Mouse (Mus musculus) kidney, postnatal 0 days (tissue): ENCODE results near the gene Sit1. TPM values are rescaled to one million over a fixed set of nuclear protein-coding genes. Genes with fewer than 3 reads are reported as not detected.

Experiments used
- ATAC-seq: fragments of 200-750 bp; cut with Nextera tagmentation; replicated peaks from 2 replicates; pipeline ENCODE4 v1.8.0; 2017; ENCODE audit warnings: low read depth, moderate number of reproducible peaks, moderate TSS enrichment, moderate library complexity; ENCODE audit not compliant: low FRiP score
- DNase-seq: peaks from one replicate; pipeline ENCODE4 v3.0.0-alpha.2; 2016; ENCODE audit warnings: low spot score
- H3K27ac ChIP-seq: fragments of 300-500 bp; sonication (generic); 2 replicates; pipeline ENCODE4 v1.5.1; 2014; ENCODE audit warnings: mild to moderate bottlenecking
- H3K27me3 ChIP-seq: fragments of 300-500 bp; sonication (generic); 2 replicates; pipeline ENCODE4 v1.6.1; 2014; ENCODE audit warnings: low read length, mixed read lengths; ENCODE audit not compliant: insufficient read depth
- H3K36me3 ChIP-seq: fragments of 300-500 bp; sonication (generic); 2 replicates; pipeline ENCODE4 v1.6.1; 2014; ENCODE audit warnings: low read length, mixed read lengths; ENCODE audit not compliant: insufficient read depth
- H3K4me1 ChIP-seq: fragments of 300-500 bp; sonication (generic); replicated peaks from 2 replicates; pipeline ENCODE4 v1.6.1; 2014; ENCODE audit warnings: antibody characterized with exemption, low read length, mixed read lengths; ENCODE audit not compliant: insufficient read depth
- H3K4me2 ChIP-seq: fragments of 300-500 bp; sonication (generic); 2 replicates; pipeline ENCODE4 v1.6.1; 2014; ENCODE audit warnings: mild to moderate bottlenecking, low read length, moderate library complexity, mixed read lengths
- H3K4me3 ChIP-seq: fragments of 300-500 bp; sonication (generic); replicated peaks from 2 replicates; pipeline ENCODE4 v1.5.1; 2014; ENCODE audit warnings: low read depth, low read length
- H3K9ac ChIP-seq: fragments of 300-500 bp; sonication (generic); 2 replicates; pipeline ENCODE4 v1.6.1; 2014; ENCODE audit warnings: low read depth, low read length
- H3K9me3 ChIP-seq: fragments of 300-500 bp; sonication (generic); replicated peaks from 2 replicates; pipeline ENCODE4 v1.6.1; 2016; ENCODE audit warnings: low read length, inconsistent platforms, mixed read lengths
- CTCF ChIP-seq: IDR thresholded peaks from 2 replicates; pipeline ENCODE4 v1.5.1; 2016; ENCODE audit warnings: antibody characterized with exemption, low read depth, mild to moderate bottlenecking, moderate library complexity
- WGBS: fragments of 180-500 bp; shearing (Covaris S2); extraction: QIAGEN DNeasy Blood & Tissue Kit; methylation state at CpG from one replicate; pipeline ENCODE4 v1.1.7; 2014; 5-methylcytosine and 5-hydroxymethylcytosine counted together
- polyA plus RNA-seq: library from polyadenylated mRNA; unstranded; fragments of >200 nt; fragmentation: Nextera tagmentation; extraction: Ambion mirVana; gene quantifications from 2 replicates; pipeline ENCODE4 v1.2.1, GENCODE M21; 2015

Sit1 gene
- polyA plus RNA-seq, 1 experiment from 2014 or later, result not detected

GRCm38 (mm10) chr4:43453413-43453812 is 30.1 kb downstream of the Sit1 start:
- Histone ChIP-seq H3K4me3 (peak overlapping the region; percentile 13), H3K27ac (no peak overlapping the region), H3K4me2 (peak overlapping the region; percentile 56), H3K36me3 (no peaks in the 10 kb centered on the region), H3K9me3 (no peaks in the 10 kb centered on the region), H3K4me1 (peaks cover 17% of the 10 kb centered on the region), H3K27me3 (no peaks in the 10 kb centered on the region), H3K9ac (0 out of 2 replicates have a peak overlapping the region, but pooled peaks have one; percentile 4)
- ATAC-seq, result no peak; the same call in 1 of the 2 replicates
- no peak for TF ChIP-seq CTCF
- WGBS, result 4% methylated on average over 17 of the region's 18 CpGs
- peak; percentile 27 for DNase-seq

- Histone ChIP-seq H3K27ac (no peak overlapping the region), H3K27me3 (no peaks in the 10 kb centered on the region), H3K4me3 (no peak overlapping the region), H3K9ac (no peak overlapping the region), H3K9me3 (no peaks in the 10 kb centered on the region), H3K4me1 (peaks cover 17% of the 10 kb centered on the region), H3K36me3 (peaks cover 11% of the 10 kb centered on the region), H3K4me2 (no peak overlapping the region)
- 54% methylated on average over 11 of the region's 11 CpGs for WGBS
- no peak for ATAC-seq
- no peak for DNase-seq
- no peak for TF ChIP-seq CTCF
Measured at GRCm38 (mm10) chr4:43452315-43452714, 31.2 kb downstream of the Sit1 start.

- Histone ChIP-seq H3K4me2 (no peak overlapping the region), H3K9ac (no peak overlapping the region), H3K9me3 (no peaks in the 10 kb centered on the region), H3K27ac (no peak overlapping the region), H3K27me3 (no peaks in the 10 kb centered on the region), H3K4me3 (no peak overlapping the region), H3K4me1 (peaks cover 13% of the 10 kb centered on the region; the same call in 1 of the 2 replicates), H3K36me3 (peaks cover 30% of the 10 kb centered on the region)
- DNase-seq (no peak), ATAC-seq (no peak)
- 86% methylated on average over 3 of the region's 3 CpGs for WGBS
- TF ChIP-seq CTCF, result no peak
Measured at GRCm38 (mm10) chr4:43448554-43448953, 35.0 kb downstream of the Sit1 start.

- Histone ChIP-seq H3K27me3 (no peaks in the 10 kb centered on the region), H3K36me3 (peaks cover 30% of the 10 kb centered on the region), H3K9me3 (no peaks in the 10 kb centered on the region), H3K4me1 (peaks cover 8% of the 10 kb centered on the region; the same call in 1 of the 2 replicates), H3K9ac (no peak overlapping the region), H3K4me3 (no peak overlapping the region), H3K4me2 (no peak overlapping the region), H3K27ac (no peak overlapping the region)
- ATAC-seq (no peak), DNase-seq (no peak)
- TF ChIP-seq CTCF, result no peak
- WGBS, result 85% methylated on average over 13 of the region's 13 CpGs
Measured at GRCm38 (mm10) chr4:43447251-43447650, 36.3 kb downstream of the Sit1 start.

- Histone ChIP-seq H3K4me2 (peak overlapping the region; percentile 97), H3K9ac (peak overlapping the region; percentile 97), H3K36me3 (peaks cover 30% of the 10 kb centered on the region), H3K27ac (peak overlapping the region; percentile 96), H3K4me3 (peak overlapping the region; percentile 79), H3K4me1 (peaks cover 8% of the 10 kb centered on the region; the same call in 1 of the 2 replicates), H3K27me3 (no peaks in the 10 kb centered on the region), H3K9me3 (no peaks in the 10 kb centered on the region)
- ATAC-seq (no peak), DNase-seq (peak; percentile 54)
- TF ChIP-seq CTCF, result no peak
- under 1% methylated on average over 28 of the region's 28 CpGs for WGBS
Measured at GRCm38 (mm10) chr4:43443511-43443910, 40.0 kb downstream of the Sit1 start.

GRCm38 (mm10) chr4:43442456-43443361 is 40.8 kb downstream of the Sit1 start:
- Histone ChIP-seq H3K9ac (peak overlapping the region; percentile 97), H3K4me3 (peak overlapping the region; percentile 79), H3K36me3 (peaks cover 23% of the 10 kb centered on the region), H3K9me3 (no peaks in the 10 kb centered on the region), H3K4me1 (peaks cover 8% of the 10 kb centered on the region; the same call in 1 of the 2 replicates), H3K27me3 (no peaks in the 10 kb centered on the region), H3K27ac (peak overlapping the region; percentile 96), H3K4me2 (peak overlapping the region; percentile 97)
- ATAC-seq, result peak; percentile 76
- DNase-seq, result peak; percentile 75
- WGBS, result under 1% methylated on average over 57 of the region's 88 CpGs
- TF ChIP-seq CTCF, result no peak
